Mouse (Mus musculus): ENCODE results near the gene Tst.

DNA sequence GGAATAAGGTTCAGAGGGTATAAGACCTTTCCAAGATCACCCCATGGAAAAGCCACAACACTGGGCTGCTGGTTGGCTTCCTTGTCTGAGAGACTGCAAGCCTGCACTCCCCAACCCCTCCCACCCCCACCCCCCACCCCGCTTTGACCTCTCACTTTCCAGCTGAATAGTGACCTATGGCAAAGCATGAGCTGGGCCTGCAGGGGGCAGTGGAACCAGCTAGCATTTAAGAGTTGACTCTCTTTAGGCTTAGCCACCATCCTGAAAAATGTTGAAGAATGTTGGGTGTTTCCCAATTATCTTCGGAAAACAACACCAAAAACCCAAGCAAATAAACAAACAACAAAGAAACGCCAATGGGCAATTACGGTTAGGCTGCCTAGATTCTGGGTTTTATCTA lies 19.5 kb upstream of the Tst start:
- TF ChIP-seq POLR2A (IDR thresholded peaks at IDR 0.05; ENCODE audit: insufficient read length, low read depth) (no peak), POLR2AphosphoS2 (IDR thresholded peaks at IDR 0.05; ENCODE audit: insufficient read length, low read depth) (no peak), MAX (IDR thresholded peaks at IDR 0.05; ENCODE audit: low read depth) (no peak), MYOD1 (IDR thresholded peaks at IDR 0.05; ENCODE audit: control insufficient read depth in 1 of 3, insufficient read length in 2 of 3, low read depth in 2 of 3) (no peak)
